Mouse (Mus musculus) gastrocnemius, adult 2 months (tissue): Measurements from ENCODE around the gene Uba6. TPM values are rescaled to one million over a fixed set of nuclear protein-coding genes. Genes with fewer than 3 reads are reported as not detected.

Experiments used
- DNase-seq: peaks from one replicate; pipeline ENCODE4 v3.0.0; 2022
- H3K27ac ChIP-seq: fragments of 200-600 bp; 2 replicates; pipeline ENCODE4 v1.8.1; 2022; ENCODE audit warnings: mild to moderate bottlenecking
- H3K4me3 ChIP-seq: fragments of 200-600 bp; 2 replicates; pipeline ENCODE4 v1.8.1; 2022; ENCODE audit warnings: mild to moderate bottlenecking, moderate library complexity
- CTCF ChIP-seq: fragments of 200-600 bp; IDR thresholded peaks from 2 replicates; pipeline ENCODE4 v1.8.1; 2022; ENCODE audit warnings: antibody characterized with exemption, mild to moderate bottlenecking, moderate library complexity
- intact Hi-C: fragments of 180-260 bp; cut with DNase I; formaldehyde crosslinking; loops from one replicate; pipeline ENCODE4 v1.15.1; 2025
- long read RNA-seq, 2 experiments: library from polyadenylated mRNA; stranded (forward); transcript quantifications; one replicate each; pipeline ENCODE4 v2.0.0; 2021
- total RNA-seq, 2 experiments: library from RNA; stranded (reverse); gene quantifications; 2 replicates each; pipeline ENCODE4 v1.2.3; 2021

The Uba6 gene
- 1 to 10 TPM; 4.9 to 6.6 TPM for total RNA-seq
- long read RNA-seq, experiment 1, partial matches to known transcripts, result 0 of 1 reads
- long read RNA-seq, experiment 1, other reads (novel, unspliced or antisense), result 1 of 1 reads
- long read RNA-seq, experiment 2, partial matches to known transcripts, result 0 of 1 reads
- long read RNA-seq, experiment 2, other reads (novel, unspliced or antisense), result 1 of 1 reads

DNA sequence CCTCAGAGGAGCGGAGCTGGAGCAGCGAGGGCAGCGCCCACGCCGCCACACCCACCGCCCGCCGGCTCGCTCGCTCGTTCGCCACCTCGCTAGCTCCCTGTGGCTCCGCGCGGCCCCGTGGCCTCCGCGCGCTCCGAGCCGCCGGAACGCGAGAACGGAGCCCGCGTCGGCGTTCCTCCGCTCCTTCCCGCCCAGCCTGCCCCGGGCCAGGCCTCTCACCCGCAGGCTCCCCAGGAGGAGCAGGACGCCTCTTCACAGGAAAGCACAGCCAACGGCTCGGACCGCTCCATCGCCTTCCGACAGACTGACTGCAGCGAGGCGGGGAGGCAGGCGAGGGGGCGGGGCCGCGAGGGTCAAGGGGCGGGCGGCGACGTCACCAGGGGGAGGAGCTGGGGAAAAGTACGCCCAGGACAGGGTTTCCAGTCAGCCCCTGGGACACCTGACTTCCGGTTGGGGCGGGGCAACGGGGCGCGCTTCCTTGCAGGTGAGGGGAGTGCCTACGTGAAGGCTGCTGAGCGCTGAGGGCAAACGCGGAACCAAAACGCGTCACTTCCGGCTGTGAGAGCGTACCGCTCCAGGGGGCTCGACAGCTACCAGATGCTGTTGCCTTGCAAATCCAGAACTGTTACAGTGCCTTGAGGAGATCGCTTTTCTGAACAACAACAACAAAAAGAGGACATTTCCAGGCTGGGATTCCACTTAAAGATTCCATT is at the start of gene Uba6:
Uba6 (minus strand) TSS at position 355 of the 713 bp plus-strand sequence.
- intact Hi-C loops, result loop anchor here (2.0 to 10.0 kb wide), 2 partner anchors 106 to 632 kb away; partner anchors contain the start of gene Ythdc1
- DNase-seq, result peak; percentile 100
- peak within 1 kb of the TSS; percentile 87 for H3K4me3 ChIP-seq
- peak within 1 kb of the TSS; percentile 92 for H3K27ac ChIP-seq
- TF ChIP-seq CTCF, result no peak

GRCm38 (mm10) chr5:86197801-86198200 is 25.2 kb upstream of the Uba6 start, which contains the start of gene Gnrhr:
Gene Gnrhr (minus strand): TSS chr5:86197901.
- Histone ChIP-seq H3K4me3 (no peak within 1 kb of the TSS), H3K27ac (no peak within 1 kb of the TSS)
- TF ChIP-seq CTCF, result no peak
- no peak for DNase-seq
- intact Hi-C loops, result no loop called here

GRCm38 (mm10) chr5:86191356-86191755 is 18.8 kb upstream of the Uba6 start:
- Histone ChIP-seq H3K27ac (no peak overlapping the region), H3K4me3 (peak overlapping the region; percentile 51)
- no peak for DNase-seq
- peak; percentile 66 for TF ChIP-seq CTCF
- intact Hi-C loops, result loop anchor here (2.0 kb wide), 1 partner anchor 219 kb away; no protein-coding TSS in a partner anchor

- peak; percentile 70 for TF ChIP-seq CTCF
- intact Hi-C loops, result loop anchor here (2.0 kb wide), 1 partner anchor 220 kb away; no protein-coding TSS in a partner anchor
- peak overlapping the region; percentile 51 for H3K4me3 ChIP-seq
- no peak overlapping the region for H3K27ac ChIP-seq
- DNase-seq, result peak; percentile 19
These were observed 18.2 kb upstream of the Uba6 start for GRCm38 (mm10) chr5:86190770-86191169.

DNA sequence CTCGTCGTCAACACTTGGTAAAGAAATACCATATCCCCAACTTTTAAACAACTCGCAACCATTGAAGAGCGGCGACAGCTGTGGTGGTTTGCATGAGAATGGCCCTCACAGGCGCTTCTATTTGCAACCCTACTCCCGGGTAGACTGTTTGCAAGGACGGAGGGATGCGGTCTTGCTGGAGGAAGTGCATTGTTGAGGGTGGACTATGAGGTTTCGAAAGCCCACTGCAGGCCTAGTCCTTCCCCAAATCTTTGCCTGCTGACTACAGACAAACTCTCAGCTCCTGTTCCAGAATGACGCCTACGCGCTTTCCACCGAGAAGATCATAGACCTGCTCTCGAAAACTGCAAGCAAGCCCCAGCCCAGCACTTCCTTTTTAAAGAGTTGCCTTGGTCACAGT is 17.7 kb upstream of the Uba6 start:
- intact Hi-C loops, result loop anchor here (2.0 kb wide), 1 partner anchor 221 kb away; no protein-coding TSS in a partner anchor
- no peak overlapping the region for H3K27ac ChIP-seq
- peak; percentile 15 for DNase-seq
- TF ChIP-seq CTCF, result no peak
- H3K4me3 ChIP-seq, result no peak overlapping the region

DNA sequence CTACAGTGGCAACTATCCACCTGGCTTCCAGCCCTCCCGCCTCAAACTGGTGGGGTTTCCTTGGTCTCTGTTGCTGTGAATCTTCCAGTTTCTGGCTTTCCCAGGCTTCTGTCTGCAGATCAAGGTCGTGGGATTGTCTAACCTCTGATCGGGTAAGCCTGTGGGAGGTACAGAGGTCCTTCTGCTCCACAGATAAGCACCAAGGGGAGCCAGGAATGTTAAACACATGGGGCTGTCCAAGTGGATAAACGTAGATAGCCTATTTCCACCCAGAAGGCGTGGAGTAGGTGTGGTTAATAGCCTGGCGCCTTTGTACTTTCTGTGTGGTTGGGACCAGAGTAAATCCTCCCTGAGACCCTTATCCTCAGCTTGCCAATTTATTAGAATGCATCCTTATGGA is 14.8 kb upstream of the Uba6 start:
- intact Hi-C loops, result no loop called here
- Histone ChIP-seq H3K27ac (no peak overlapping the region), H3K4me3 (no peak overlapping the region)
- DNase-seq, result no peak
- no peak for TF ChIP-seq CTCF

- intact Hi-C loops, result loop anchor here (2.0 to 10.0 kb wide), 2 partner anchors 107 to 631 kb away; partner anchors contain the start of gene Ythdc1
- TF ChIP-seq CTCF, result no peak
- H3K4me3 ChIP-seq, result no peak overlapping the region
- peak overlapping the region; percentile 92; the same call in 1 of the 2 replicates for H3K27ac ChIP-seq
- DNase-seq, result no peak
These were observed 1.2 kb upstream of the Uba6 start for GRCm38 (mm10) chr5:86173778-86174177.

DNA sequence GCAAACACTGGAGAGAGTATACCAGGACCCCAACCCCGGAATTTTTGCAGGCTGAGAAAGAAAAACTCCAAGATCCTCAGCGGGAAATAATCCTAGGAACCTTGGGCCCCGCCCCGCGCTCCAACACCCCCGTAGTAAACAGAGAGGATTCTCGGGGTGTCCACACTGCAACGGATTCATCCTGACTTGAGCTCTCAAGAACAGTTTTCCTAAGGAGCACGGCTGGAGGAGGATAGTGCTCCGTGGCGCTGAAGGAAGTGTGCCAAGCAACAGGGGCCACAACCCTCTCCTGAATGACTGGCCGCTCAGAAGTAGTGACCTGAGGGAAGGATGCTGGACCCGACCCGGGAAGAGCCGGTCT is 535 bp downstream of the Uba6 start:
- TF ChIP-seq CTCF, result no peak
- Histone ChIP-seq H3K4me3 (peak overlapping the region; percentile 87), H3K27ac (peak overlapping the region; percentile 92)
- DNase-seq, result no peak
- intact Hi-C loops, result loop anchor here (2.0 to 10.0 kb wide), 2 partner anchors 105 to 633 kb away; partner anchors contain the start of gene Ythdc1

DNA sequence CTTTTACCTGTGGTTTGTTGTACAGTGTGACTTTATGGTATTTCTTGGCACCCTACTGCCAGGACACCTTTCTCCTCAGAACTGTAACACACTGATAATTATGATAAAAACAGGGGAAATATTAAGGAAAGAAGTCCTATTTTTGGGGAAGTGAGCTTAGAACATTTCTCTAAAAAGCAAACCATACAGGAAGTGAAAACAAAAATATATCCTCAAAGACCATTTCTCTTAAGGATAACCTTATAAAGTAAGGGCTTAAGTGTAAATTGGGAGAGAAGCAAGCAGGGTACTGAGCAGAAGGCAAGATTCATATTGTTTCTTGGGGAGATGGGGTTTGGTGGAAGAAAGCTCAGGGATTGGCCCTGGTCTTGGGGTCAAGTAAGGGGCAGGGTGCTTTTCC is 42.8 kb downstream of the Uba6 start:
- DNase-seq, result no peak
- H3K27ac ChIP-seq, result no peak overlapping the region
- intact Hi-C loops, result no loop called here
- TF ChIP-seq CTCF, result no peak
- no peak overlapping the region for H3K4me3 ChIP-seq

- no peak overlapping the region for H3K4me3 ChIP-seq
- intact Hi-C loops, result no loop called here
- DNase-seq, result no peak
- TF ChIP-seq CTCF, result no peak
- no peak overlapping the region for H3K27ac ChIP-seq
These were observed 43.9 kb downstream of the Uba6 start for GRCm38 (mm10) chr5:86128749-86129148.

DNA sequence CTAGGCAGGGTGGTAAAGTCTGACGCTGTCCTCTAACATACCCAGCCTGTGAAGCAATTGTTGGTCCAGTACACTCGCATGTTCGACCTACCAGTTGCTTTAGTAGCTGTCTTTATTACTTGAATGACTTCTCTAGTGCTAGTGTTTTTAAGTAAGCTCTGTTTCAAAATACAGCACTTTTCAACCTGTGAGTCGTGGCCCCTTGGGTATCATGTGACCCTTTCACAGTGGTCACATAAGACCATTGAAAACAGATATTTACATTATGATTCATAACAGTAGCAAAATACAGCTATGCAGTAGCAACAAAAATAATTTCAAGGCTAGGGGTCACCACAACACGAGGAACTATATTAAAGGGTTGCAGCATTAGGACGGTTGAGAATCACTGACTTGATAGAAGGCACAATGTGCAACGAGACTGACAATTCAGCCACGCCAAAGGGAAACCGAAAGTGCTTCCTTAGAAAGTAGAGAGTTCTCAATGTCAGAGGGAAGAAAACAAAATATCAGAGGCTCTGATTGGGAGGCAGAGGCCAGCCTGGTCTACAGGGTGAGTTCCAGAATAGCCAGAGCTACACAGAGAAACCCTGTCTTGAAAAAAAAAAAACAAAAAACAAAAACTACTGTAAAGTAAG is 54.0 kb downstream of the Uba6 start:
- H3K27ac ChIP-seq, result no peak overlapping the region
- intact Hi-C loops, result no loop called here
- no peak overlapping the region for H3K4me3 ChIP-seq
- TF ChIP-seq CTCF, result no peak
- DNase-seq, result no peak

DNA sequence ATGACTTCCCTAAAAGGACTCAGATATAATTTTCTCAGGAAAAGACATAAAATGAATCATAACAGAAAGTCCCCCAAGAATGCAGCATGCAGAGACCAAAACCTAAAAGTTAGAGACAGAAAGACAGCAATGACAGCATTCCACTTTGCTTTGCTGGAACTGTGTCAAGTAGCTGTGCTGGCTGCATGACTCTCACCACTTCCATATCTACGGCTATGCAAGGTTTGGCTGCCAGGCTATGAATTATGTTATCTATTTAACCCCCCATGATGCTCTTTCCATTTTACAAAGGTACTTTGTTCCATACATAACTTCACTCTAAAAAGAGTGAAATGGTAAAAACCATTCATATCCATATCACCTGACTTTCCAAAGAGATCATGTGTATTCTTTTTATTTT is 58.6 kb downstream of the Uba6 start:
- no peak for TF ChIP-seq CTCF
- no peak overlapping the region for H3K27ac ChIP-seq
- no peak overlapping the region for H3K4me3 ChIP-seq
- intact Hi-C loops, result no loop called here
- DNase-seq, result no peak

- DNase-seq, result no peak
- Histone ChIP-seq H3K27ac (no peak overlapping the region), H3K4me3 (no peak overlapping the region)
- TF ChIP-seq CTCF, result no peak
- intact Hi-C loops, result no loop called here
These were observed 59.6 kb downstream of the Uba6 start for GRCm38 (mm10) chr5:86113037-86113436.
